Mouse (Mus musculus): ENCODE data around the gene Tmbim7. TPM values are rescaled to one million over a fixed set of nuclear protein-coding genes. Genes with fewer than 3 reads are reported as not detected.

Tmbim7 gene
- not detected in 4 replicates for total RNA-seq (2023; ENCODE audit: inconsistent age)

GRCm38 (mm10) chr5:3650881-3651280, at the start of gene Tmbim7:
TSS of gene Tmbim7 (plus strand) at chr5:3651181.

GRCm38 (mm10) chr5:3657085-3657484, 6.1 kb downstream of the Tmbim7 start, which contains the start of gene Gatad1:
TSS of gene Gatad1 (minus strand) at chr5:3657185.

Other genes starting within 250 kb of the Tmbim7 start
- gene Fam133b, start 107.3 kb upstream of the Tmbim7 start, total RNA-seq (2023; ENCODE audit: inconsistent age) = 91.7 to 104 TPM (median 96.7 TPM) in 4 replicates
- 22.6 to 30.8 TPM (median 26.6 TPM) in 4 replicates for gene 1700109H08Rik, start 79.6 kb upstream of the Tmbim7 start, total RNA-seq (2023; ENCODE audit: inconsistent age)
- gene Pex1, start 55.1 kb upstream of the Tmbim7 start, total RNA-seq (2023; ENCODE audit: inconsistent age) = 21.8 to 30.2 TPM (median 25.1 TPM) in 4 replicates
- gene Rbm48, start 54.6 kb upstream of the Tmbim7 start, total RNA-seq (2023; ENCODE audit: inconsistent age) = 62.6 to 70.0 TPM (median 64.4 TPM) in 4 replicates
- gene Gatad1, start 6.0 kb downstream of the Tmbim7 start, total RNA-seq (2023; ENCODE audit: inconsistent age) = 41.5 to 44.5 TPM (median 42.1 TPM) in 4 replicates
- gene Ankib1, start 151.7 kb downstream of the Tmbim7 start, total RNA-seq (2023; ENCODE audit: inconsistent age) = 55.0 to 64.8 TPM (median 57.9 TPM) in 4 replicates
- 68.2 to 81.4 TPM (median 75.9 TPM) in 4 replicates for gene Krit1, start 152.0 kb downstream of the Tmbim7 start, total RNA-seq (2023; ENCODE audit: inconsistent age)
- gene Lrrd1, start 194.0 kb downstream of the Tmbim7 start, total RNA-seq (2023; ENCODE audit: inconsistent age) = 0.30 to 0.35 TPM in 2 of 4 replicates, not detected in the others
- gene Mterf1a, start 242.8 kb downstream of the Tmbim7 start, total RNA-seq (2023; ENCODE audit: inconsistent age) = 11.8 to 16.6 TPM (median 13.6 TPM) in 4 replicates

All from B cell, adult (primary cell).